Mouse (Mus musculus): ENCODE data around the gene Dstyk. TPM values are rescaled to one million over a fixed set of nuclear protein-coding genes. Genes with fewer than 3 reads are reported as not detected.

Gene Dstyk
- polyA plus RNA-seq, 1 experiment: 6.9 TPM

- Histone ChIP-seq H3ac (ENCODE audit: control insufficient read depth, insufficient read length) (no peak overlapping the region), H3K36me3 (ENCODE audit: control insufficient read depth, insufficient read depth) (no peaks in the 10 kb centered on the region), H3K79me2 (ENCODE audit: control insufficient read depth, insufficient read depth) (no peaks in the 10 kb centered on the region), H3K27me3 (ENCODE audit: control insufficient read depth, insufficient read depth, insufficient read length) (no peaks in the 10 kb centered on the region), H3K4me2 (ENCODE audit: low read depth) (no peak overlapping the region), H3K4me3 (no peak overlapping the region)
- TF ChIP-seq MYOG (IDR thresholded peaks at IDR 0.05; ENCODE audit: control insufficient read depth in 1 of 3, insufficient read depth in 1 of 3, insufficient read length in 2 of 3, low read depth in 2 of 3): no peak
- no peak for TF ChIP-seq REST (IDR thresholded peaks at IDR 0.05; ENCODE audit: insufficient read depth, insufficient read length)
- TF ChIP-seq MYOD1 (IDR thresholded peaks at IDR 0.05; ENCODE audit: control insufficient read depth in 1 of 3, insufficient read length in 2 of 3, low read depth in 2 of 3): no peak
- no peak for TF ChIP-seq CEBPB (IDR thresholded peaks at IDR 0.05; ENCODE audit: insufficient read depth, poor library complexity, severe bottlenecking)
- no peak for TF ChIP-seq TCF3 (IDR thresholded peaks at IDR 0.05; ENCODE audit: insufficient read length, low read depth)
- no peak for TF ChIP-seq USF1 (IDR thresholded peaks at IDR 0.05; ENCODE audit: low read depth)
Observed at GRCm38 (mm10) chr1:132400538-132400937, 16.8 kb upstream of the Dstyk start.

- no peak for TF ChIP-seq MAX (IDR thresholded peaks at IDR 0.05; ENCODE audit: low read depth)
- no peak for TF ChIP-seq E2F4 (IDR thresholded peaks at IDR 0.05; ENCODE audit: insufficient read depth)
- TF ChIP-seq USF1 (IDR thresholded peaks at IDR 0.05; ENCODE audit: low read depth): no peak
- Histone ChIP-seq H3K4me2 (ENCODE audit: low read depth) (no peak overlapping the region), H3K27me3 (ENCODE audit: control insufficient read depth, insufficient read depth, insufficient read length) (no peaks in the 10 kb centered on the region)
Observed at GRCm38 (mm10) chr1:132401843-132402242, 15.5 kb upstream of the Dstyk start.

DNA sequence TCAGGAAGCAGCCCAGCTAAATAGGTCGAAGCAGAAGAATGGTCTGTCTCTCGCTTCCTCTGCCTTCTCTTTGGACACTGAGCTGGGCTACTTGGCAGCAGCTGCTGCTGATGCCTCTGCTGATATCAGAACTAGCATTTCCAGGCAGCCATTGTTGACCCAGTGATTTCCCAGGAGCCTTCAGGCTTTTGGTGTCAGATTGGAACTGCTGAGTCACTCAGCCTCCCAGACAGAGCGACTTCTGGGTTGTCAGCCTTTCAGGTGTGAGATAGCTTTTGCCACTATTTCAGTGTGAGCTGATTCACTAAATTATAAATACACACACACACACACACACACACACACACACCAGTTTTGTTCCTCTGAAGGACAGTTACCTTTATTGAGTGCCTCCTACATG is 6.7 kb upstream of the Dstyk start:
- Histone ChIP-seq H3K36me3 (ENCODE audit: control insufficient read depth, insufficient read depth) (no peaks in the 10 kb centered on the region), H3K27me3 (ENCODE audit: control insufficient read depth, insufficient read depth, insufficient read length) (no peaks in the 10 kb centered on the region), H3K4me3 (no peak overlapping the region), H3ac (ENCODE audit: control insufficient read depth, insufficient read length) (no peak overlapping the region), H3K4me2 (ENCODE audit: low read depth) (no peak overlapping the region), H3K79me2 (ENCODE audit: control insufficient read depth, insufficient read depth) (no peaks in the 10 kb centered on the region)
- TF ChIP-seq USF1 (IDR thresholded peaks at IDR 0.05; ENCODE audit: low read depth): no peak

More at GRCm38 (mm10) chr1:132401843-132402242, 15.5 kb upstream of the Dstyk start:
- no peaks in the 10 kb centered on the region for H3K36me3 ChIP-seq (ENCODE audit: control insufficient read depth, insufficient read depth)
- no peaks in the 10 kb centered on the region for H3K79me2 ChIP-seq (ENCODE audit: control insufficient read depth, insufficient read depth)
- no peak overlapping the region for H3K4me3 ChIP-seq
- H3ac ChIP-seq (ENCODE audit: control insufficient read depth, insufficient read length): no peak overlapping the region

DNA sequence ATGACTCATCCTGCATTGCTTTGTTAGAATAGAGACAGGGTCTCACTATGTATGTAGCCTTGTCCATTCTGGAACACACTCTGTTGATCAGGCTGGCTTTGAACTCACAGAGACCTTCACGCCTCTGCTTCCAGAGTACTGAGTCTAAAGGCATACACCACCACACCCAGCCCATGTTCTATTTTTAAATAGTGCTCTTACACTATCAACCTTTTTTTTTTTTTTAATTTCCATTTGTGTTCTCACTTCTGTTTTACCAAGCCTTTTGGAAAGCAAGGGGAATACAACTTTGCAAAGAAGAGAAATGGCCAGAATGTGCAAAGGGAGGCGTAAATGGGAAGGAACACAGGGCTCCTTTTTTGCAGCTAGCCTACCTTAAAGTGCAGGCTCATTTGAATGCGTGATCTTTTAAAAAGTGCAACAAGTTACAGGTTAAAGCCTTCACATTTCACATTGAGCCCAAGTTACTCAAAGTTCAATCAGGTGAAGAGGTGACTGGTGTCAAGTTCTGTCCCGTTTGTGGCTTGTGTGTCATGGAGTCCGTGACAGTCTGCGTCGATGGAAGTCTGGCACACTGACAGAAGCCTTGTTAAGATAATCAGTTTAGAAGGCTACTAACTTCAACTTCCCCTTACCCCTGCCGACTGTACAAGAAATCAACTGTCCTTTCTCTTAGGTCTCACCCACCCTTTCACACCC is 962 bp upstream of the Dstyk start:
- Histone ChIP-seq H3ac (ENCODE audit: control insufficient read depth, insufficient read length) (no peak overlapping the region), H3K4me2 (ENCODE audit: low read depth) (peak overlapping the region; percentile 88), H3K4me3 (peak overlapping the region; percentile 62)

GRCm38 (mm10) chr1:132416943-132417290 is 438 bp upstream of the Dstyk start:
- Histone ChIP-seq H3K36me3 (ENCODE audit: control insufficient read depth, insufficient read depth) (no peaks in the 10 kb centered on the region), H3K4me3 (peak overlapping the region; percentile 62), H3ac (ENCODE audit: control insufficient read depth, insufficient read length) (no peak overlapping the region), H3K4me2 (ENCODE audit: low read depth) (peak overlapping the region; percentile 88), H3K79me2 (ENCODE audit: control insufficient read depth, insufficient read depth) (peaks cover 33% of the 10 kb centered on the region), H3K27me3 (ENCODE audit: control insufficient read depth, insufficient read depth, insufficient read length) (no peaks in the 10 kb centered on the region)
- TF ChIP-seq MYOG (IDR thresholded peaks at IDR 0.05; ENCODE audit: control insufficient read depth in 1 of 3, insufficient read depth in 1 of 3, insufficient read length in 2 of 3, low read depth in 2 of 3) (no peak), E2F4 (IDR thresholded peaks at IDR 0.05; ENCODE audit: insufficient read depth) (no peak), TCF3 (IDR thresholded peaks at IDR 0.05; ENCODE audit: insufficient read length, low read depth) (no peak), MAX (IDR thresholded peaks at IDR 0.05; ENCODE audit: low read depth) (no peak), TCF12 (IDR thresholded peaks at IDR 0.05; ENCODE audit: insufficient read depth, poor library complexity, severe bottlenecking) (no peak)

More for the DNA sequence above, 962 bp upstream of the Dstyk start:
- H3K27me3 ChIP-seq (ENCODE audit: control insufficient read depth, insufficient read depth, insufficient read length): no peaks in the 10 kb centered on the region
- no peak for TF ChIP-seq TCF12 (IDR thresholded peaks at IDR 0.05; ENCODE audit: insufficient read depth, poor library complexity, severe bottlenecking)
- no peak for TF ChIP-seq TCF3 (IDR thresholded peaks at IDR 0.05; ENCODE audit: insufficient read length, low read depth)
- TF ChIP-seq POLR2AphosphoS2 (IDR thresholded peaks at IDR 0.05; ENCODE audit: insufficient read length, low read depth): no peak
- no peaks in the 10 kb centered on the region for H3K36me3 ChIP-seq (ENCODE audit: control insufficient read depth, insufficient read depth)
- peaks cover 29% of the 10 kb centered on the region for H3K79me2 ChIP-seq (ENCODE audit: control insufficient read depth, insufficient read depth)

DNA sequence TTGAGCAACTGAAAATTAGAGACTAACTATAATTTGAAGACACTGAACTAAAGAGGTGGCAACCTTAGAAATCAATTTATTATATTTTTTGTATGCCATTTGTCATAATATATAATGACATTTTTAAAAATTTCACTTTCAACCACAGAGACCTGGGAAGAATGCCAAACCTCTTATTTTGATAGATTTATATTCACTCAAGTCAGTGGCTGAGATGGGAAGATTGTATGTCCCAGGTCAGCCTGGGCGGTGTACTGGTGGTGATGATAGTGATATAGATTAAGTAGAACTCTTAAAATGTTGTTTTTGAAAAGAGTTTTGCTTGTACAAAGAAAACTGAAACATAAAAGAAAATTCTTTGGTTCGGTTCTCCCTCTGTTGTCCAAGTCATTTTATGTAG is 2.9 kb downstream of the Dstyk start:
- Histone ChIP-seq H3K36me3 (ENCODE audit: control insufficient read depth, insufficient read depth) (no peaks in the 10 kb centered on the region), H3ac (ENCODE audit: control insufficient read depth, insufficient read length) (no peak overlapping the region), H3K4me2 (ENCODE audit: low read depth) (peak overlapping the region; percentile 93), H3K79me2 (ENCODE audit: control insufficient read depth, insufficient read depth) (peaks cover 63% of the 10 kb centered on the region), H3K27me3 (ENCODE audit: control insufficient read depth, insufficient read depth, insufficient read length) (no peaks in the 10 kb centered on the region), H3K4me3 (no peak overlapping the region)
- no peak for TF ChIP-seq E2F4 (IDR thresholded peaks at IDR 0.05; ENCODE audit: insufficient read depth)
- TF ChIP-seq TCF12 (IDR thresholded peaks at IDR 0.05; ENCODE audit: insufficient read depth, poor library complexity, severe bottlenecking): no peak
- TF ChIP-seq REST (IDR thresholded peaks at IDR 0.05; ENCODE audit: insufficient read depth, insufficient read length): no peak
- no peak for TF ChIP-seq POLR2A (IDR thresholded peaks at IDR 0.05; ENCODE audit: insufficient read length, low read depth)
- no peak for TF ChIP-seq MAX (IDR thresholded peaks at IDR 0.05; ENCODE audit: low read depth)
- TF ChIP-seq TCF3 (IDR thresholded peaks at IDR 0.05; ENCODE audit: insufficient read length, low read depth): no peak
- no peak for TF ChIP-seq USF1 (IDR thresholded peaks at IDR 0.05; ENCODE audit: low read depth)
- no peak for TF ChIP-seq MYOD1 (IDR thresholded peaks at IDR 0.05; ENCODE audit: control insufficient read depth in 1 of 3, insufficient read length in 2 of 3, low read depth in 2 of 3)
- no peak for TF ChIP-seq MYOG (IDR thresholded peaks at IDR 0.05; ENCODE audit: control insufficient read depth in 1 of 3, insufficient read depth in 1 of 3, insufficient read length in 2 of 3, low read depth in 2 of 3)
- no peak for TF ChIP-seq CEBPB (IDR thresholded peaks at IDR 0.05; ENCODE audit: insufficient read depth, poor library complexity, severe bottlenecking)
- TF ChIP-seq SRF (IDR thresholded peaks at IDR 0.05; ENCODE audit: control insufficient read depth, insufficient read length, low read depth): no peak

Measured in myocyte (in vitro differentiated cells).